Mouse (Mus musculus) fibroblast of lung, adult 2 months (primary cell): ENCODE measurements around the gene Cdc42ep2.
"Not testable (repeated sequence)": the region's sequence is repeated elsewhere in the genome, so short reads cannot be mapped to it uniquely, and the experiment has no call there.

ENCODE experiments used
- DNase-seq: peaks from one replicate; pipeline ENCODE4 v3.0.0-alpha.2; 2011; ENCODE audit warnings: low read depth

Gene Cdc42ep2

DNA sequence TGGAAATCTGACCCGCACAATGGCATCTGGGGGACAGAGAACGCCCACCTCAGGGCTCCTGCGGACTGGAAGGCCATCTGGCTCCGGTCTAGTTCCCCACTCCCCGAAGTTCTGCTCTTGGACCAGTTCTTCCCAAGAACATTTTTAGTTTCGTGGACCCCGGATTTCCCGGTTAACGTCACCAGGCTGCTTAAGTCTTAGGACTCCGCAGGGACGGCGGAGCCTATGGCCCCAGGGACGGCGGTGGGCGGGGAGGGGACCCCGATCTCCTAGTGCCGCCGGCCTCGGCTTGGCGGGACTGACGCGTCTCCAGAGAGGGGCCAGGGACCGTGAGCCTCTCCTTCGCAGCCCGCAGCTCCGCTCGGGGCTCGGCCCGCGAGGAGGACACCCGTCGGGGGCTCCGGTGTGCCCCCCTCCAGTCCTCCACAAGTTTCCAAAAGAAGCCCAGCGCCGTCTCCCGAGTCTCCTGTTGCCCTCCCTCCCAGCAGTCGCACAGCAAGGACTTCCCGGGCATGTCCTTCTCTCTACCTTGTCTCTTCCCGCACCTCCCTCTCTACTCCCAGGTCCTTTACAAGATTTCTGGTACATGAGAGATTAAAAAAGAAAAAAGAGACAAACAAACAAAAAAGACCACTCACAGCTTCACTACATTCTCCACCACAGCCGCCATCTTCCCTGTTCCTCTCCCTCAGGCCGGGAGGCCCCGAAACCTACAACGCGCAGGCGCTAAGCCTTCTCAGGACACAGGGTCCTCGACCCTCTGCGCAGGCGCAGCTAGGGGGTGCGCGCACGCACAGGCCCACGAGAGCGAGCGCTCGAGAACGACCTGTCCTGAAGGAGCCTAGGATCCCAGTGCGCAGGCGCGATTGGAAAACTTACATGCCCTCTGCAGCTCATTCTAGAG lies 12.3 kb downstream of the Cdc42ep2 start:
- DNase-seq = peak; percentile 98

DNA sequence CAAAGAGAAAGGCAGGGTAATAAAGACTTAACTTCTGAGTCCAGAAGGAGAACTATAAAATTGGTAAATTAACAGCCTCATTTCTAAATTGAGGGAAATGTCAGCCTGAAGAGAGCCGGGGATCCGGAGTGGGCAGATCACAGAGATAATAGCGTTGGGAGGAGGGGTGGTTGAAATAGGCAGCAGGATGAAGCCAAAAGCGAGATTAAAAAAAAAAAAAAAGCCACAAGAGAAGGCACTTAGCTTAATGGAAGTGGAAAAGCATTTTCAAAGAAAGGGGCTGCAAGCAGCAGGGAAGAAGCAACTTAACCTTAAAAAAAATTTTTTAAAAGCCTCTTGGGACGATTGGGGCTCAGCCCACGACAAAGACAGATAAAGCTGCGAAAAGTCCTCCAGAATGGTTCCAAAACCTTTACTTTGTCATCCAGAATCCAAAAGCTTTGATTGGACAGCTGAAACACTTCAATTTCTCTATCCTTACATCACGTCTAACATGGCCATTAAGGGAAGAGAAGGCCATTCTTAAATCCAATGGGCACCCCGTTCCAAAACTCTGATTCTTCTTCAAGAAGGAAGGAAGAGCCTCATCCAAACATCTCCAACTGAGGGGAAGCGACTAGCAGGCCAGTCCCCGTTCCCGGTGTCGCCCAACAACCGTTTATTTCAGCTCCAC lies 13.1 kb downstream of the Cdc42ep2 start:
- no peak for DNase-seq

DNA sequence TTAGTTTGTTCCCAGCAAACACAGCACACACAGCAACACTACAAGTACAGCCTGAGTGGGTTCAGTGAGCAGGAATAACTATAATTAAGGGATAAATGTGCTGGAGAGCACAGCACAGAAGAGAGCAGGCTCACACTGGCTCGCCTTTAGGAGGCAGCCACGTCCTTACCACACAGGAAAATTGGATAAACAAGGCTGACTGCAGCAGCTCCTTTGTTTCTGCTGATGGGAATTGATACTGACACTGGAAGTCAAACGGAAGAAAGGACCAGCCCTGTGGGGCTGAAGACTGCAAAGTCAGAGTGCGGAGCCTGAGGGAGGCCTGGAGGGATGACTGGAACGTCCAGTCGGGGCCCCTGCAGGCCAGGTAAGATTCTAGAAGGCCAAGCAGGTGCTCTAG lies 14.4 kb downstream of the Cdc42ep2 start:
- no peak for DNase-seq

DNA sequence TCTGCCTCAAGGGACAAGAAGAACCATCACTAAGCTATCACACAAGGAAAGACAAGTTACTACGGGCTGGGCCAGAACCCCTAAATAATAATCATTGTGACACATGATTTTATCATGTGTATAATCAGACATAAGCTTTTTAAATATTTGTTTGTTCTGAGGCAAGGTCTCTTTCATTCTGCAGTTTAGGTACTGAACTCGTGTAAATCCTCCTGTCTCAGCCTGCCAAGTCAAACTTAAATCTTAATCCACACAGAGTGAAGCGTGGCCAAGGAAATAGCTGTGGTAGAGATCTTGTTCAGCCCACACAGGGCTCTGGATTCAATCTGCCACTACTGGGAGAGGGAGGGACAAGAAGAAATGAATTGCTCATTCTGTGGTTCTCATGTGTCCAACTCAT lies 17.3 kb downstream of the Cdc42ep2 start:
- no peak for DNase-seq

DNA sequence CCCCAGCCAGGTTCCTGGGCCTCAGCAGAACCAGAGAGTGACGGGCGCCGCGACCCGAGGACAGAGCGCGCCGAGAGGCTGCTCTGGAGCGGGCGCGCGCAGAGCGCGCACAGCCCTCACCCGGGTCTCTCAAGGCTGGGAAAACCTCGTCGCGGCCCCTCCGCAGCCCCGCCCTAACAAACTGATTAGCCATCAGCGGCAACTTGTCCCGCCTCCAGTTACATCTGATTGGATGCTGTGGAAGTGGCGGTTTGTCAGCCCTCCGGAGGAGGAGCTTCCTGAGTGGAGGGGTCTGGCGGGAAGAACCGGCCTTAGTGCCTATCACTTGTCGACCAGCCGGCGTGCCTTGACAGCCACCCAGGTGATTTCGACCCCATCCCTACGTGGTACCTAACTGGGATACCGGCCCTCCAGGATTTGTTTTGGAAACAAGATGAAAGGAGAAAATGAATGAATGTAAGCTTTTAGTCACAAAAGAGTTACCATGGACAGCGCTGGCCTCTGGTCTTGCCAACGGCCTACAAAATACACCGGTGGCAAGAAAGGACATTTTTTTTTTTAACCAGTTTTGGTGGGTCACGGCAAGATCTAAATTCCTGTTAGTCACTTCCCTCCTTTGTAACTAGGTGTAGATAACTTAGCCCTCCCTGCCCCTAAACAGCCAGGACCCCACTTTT lies 30.5 kb downstream of the Cdc42ep2 start, which contains the start of gene Tigd3:
Gene Tigd3, minus strand, starts transcription at position 148 of the 677 bp plus-strand sequence.
- peak; percentile 75 for DNase-seq

DNA sequence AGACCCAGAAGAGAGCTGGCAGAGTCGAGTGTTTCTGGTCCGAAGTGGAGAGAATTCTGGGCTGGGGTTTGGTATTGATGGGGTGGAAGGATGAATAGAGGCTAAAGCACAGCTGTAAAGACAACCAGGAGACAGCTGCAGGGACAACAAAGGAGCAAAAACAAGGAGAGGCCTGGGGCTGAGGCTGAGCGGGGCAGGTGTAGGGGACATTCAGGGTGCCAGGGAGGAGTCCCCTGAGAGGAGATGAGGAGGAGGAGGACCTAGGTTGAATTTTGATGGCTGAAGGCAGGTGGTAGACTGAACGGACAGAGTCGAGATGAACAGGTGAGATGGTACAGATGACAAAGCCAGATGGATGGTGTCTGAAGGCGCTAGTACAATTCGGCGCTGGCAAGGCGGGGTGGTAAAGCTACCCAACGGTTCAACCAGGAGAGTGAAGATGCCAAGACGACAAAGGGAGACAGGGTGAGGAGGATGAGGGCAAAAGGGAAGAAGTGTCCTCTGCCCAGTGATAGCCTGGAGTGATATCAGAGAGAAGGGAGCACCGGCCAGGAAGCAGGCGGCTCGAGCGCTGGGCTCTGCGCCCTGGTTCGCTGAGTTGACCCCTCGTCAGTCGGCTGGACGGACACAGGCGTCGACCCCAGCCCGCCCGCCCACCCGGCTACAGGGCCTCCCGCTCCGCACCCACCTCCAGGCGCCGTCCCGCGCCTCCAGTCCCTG lies 31.2 kb downstream of the Cdc42ep2 start:
- DNase-seq = no peak

DNA sequence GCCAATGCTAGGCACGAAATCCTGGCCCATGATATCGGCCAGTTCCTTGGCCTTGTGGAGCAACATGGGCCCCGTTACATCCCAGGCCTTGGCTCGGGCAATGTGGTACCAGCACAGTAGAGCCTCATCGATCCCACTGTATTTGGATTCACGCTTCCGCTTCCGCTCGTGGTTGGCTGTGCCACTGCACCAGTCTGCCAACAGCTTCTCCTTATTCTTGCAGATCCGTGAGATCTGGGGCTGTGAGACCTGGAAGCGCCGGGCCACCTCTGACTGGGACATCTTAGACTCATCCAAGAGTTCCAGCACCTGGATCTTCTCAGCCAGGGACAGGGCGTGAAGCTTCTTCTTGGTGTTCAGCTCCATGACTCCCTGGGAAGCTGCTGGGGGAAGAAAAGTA lies 31.9 kb downstream of the Cdc42ep2 start:
- DNase-seq = no peak

DNA sequence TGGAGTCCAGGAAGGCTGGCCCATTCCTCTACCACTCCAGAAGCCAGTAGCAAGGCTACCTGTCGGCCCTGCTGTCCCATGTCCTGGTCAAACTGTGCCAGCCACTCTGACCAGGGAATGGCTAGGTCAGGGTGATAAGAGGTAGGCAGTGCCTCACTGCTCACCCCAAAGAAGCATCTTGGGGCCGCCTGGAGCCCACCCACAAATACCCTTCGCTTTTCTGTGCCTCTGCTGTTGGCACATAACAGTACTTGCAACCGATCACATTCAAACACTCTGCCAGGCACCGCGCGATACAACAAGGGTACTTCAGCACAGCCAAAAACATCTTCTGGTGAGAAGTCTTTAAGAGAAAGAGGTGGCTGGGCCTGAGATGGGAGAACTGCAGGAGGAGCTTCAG lies 32.4 kb downstream of the Cdc42ep2 start:
- DNase-seq = no peak

DNA sequence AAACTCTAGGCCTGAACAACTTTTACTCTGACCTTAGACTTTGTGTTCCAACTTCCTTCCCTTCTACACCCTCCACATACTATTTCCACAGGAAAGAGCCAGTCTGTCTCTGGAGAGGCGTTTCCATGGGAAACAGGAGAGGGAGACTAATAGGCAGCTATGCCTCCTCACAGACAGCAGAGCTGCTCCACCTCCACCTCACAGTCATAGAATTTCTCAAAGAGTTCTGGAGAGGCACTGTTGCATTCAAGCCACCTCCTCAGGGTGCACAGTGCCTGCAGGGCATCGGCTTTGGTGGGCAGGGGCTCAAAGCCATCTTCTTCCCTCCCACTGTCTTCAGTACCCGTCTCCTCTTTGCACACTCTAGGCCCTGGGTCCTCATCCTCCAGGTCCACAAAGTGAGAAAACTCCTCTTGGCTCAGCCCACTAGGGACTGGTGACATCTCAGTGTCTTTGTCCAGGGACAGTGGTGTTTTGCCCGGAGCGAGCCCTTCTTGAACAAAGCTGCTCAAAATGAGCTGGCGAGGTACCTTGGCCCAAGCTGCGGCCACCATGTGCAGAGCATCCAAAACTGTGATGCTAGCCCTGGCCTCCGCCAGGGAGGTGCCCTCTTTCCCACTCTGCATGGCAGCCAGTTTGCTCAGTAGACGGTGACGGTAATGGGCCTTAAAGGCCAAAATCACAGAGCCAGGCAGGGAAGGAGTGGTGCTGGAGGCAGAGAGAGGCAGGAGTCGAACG lies 32.9 kb downstream of the Cdc42ep2 start:
- no peak for DNase-seq

DNA sequence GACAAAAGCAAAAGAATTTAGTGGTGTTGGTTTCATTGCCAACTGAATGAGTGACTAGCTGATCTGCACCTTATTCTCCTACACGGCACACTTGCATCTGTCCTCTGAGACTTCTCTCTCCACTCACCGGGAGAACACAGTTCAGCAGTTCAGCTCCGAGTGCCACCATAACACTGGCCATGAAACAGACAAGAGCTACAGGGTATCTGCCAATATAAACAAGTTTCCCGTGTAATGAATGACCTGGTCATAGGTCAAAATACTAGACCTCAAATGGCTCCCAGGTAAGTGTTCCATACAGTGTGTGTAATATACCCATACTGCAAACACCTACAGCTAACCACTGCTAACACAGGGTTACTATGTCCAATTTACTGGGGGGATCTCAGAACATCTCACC lies 35.4 kb downstream of the Cdc42ep2 start:
- no peak for DNase-seq

DNA sequence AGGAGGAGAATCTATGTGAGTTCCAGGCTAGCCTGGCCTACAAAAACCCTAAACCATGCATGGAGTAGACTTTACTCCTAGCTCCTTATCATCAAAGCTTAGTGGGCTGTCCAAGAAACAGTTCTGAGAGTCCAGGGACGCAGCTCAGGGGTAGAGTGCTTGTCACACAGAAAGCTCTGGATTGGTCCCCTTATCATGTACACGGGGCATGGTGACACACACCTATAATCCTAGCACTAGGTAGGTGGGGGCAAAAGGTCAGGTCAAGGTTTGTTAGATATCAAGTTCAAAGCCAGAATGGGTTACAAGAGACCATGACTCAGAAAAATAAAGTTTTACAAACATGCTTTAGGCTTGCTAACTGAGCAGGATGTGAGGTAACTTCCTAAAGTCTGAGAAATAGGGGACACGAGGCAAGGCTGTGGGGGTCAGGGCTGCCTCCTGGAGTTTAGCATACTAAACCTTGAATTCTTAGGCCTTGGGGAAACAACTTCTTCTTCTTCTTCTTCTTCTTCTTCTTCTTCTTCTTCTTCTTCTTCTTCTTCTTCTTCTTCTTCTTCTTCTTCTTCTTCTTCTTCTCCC lies 37.3 kb downstream of the Cdc42ep2 start:
- no peak for DNase-seq

DNA sequence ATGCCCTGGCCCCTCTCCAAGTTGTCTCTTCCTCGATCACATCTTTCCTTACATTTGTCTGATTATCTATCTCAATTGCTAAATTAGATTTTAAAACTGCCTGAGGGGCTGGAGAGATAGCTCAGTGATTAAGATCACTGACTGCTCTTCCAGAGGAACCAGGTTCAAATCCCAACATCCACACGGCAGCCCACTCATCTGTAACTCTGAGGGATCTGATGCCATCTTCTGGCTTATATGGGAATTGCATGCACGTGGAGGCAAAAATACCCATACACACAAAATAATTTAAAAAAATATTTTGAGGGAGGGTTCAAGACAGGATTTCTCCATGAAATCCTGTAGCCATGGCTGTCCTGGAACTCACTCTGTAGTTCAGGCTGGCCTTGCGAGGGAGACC lies 38.8 kb downstream of the Cdc42ep2 start:
- no peak for DNase-seq

DNA sequence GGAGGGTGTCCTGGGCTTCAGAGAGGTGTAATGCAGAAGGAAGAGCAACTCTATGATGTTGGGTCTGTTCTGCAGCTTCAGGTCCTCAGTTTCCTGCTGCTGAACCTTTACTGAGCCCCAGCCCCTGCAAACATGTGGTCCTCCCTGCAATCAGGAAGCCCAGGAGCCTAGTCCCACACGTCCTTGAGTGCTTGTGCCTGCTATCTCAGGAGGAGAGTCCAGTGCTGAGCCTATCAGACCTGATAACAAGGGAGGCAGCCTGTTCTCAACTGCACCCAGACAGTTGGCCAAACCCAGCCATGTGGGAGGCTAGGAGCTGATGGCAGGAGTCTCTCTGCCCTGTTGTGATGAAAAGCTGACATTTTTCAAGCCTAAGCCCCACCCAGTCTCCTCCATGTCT lies 40.7 kb downstream of the Cdc42ep2 start:
- DNase-seq = no peak

DNA sequence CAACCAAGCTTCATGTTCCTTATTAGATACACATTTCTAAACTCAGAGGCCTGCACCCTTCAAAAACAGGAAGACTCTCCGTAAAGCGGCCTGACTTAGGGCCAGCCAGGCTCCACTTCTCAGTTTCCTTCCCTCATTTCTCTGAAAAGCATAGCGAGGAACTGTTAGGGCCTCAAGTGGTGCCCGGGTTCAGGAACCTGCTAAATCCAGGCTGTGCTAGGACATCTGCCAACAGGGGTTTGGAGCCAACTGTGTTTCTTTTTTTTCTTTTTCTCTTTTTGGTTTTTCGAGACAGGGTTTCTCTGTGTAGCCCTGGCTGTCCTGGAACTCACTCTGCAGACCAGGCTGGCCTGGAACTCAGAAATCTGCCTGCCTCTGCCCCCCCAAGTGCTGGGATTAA lies 42.5 kb downstream of the Cdc42ep2 start:
- not testable (repeated sequence) for DNase-seq

DNA sequence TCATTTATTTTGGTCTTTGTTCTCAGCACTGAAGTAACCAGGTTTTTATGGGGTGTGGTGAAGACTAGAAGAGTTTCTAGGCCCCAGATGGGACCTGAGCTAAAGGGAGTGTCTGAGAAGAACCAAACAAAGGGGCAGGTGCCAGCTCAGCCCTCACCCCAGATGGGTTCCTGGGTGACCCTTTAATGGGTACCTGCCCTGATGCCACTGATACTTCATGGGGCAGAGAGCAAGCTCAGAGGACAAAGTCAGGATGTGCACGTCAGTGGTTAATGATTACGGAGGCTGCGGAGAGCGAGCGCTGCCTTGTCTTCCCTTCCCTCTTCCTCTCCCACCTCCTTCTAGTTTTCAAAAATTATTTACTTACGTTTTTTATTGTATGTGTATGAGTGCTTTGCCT lies 43.5 kb downstream of the Cdc42ep2 start:
- DNase-seq = no peak

DNA sequence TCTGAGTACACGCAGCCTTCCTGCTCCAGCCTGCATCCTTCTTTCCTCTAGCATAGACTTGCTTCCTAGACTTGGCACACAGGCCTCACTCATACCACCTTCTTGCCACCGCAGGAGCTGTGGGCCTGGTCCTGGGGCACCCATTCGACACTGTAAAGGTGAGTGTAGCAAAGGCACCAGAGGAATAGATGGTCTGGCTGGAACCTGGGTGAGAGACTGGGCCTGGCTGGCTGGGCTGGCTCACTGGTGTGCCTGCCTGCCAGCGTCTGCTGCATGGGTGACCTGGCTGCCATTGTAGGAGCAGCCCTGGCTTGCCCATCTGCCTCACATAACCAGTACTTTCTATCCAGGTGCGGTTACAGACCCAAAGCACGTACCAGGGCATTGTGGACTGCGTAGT lies 44.9 kb downstream of the Cdc42ep2 start:
- DNase-seq = no peak

DNA sequence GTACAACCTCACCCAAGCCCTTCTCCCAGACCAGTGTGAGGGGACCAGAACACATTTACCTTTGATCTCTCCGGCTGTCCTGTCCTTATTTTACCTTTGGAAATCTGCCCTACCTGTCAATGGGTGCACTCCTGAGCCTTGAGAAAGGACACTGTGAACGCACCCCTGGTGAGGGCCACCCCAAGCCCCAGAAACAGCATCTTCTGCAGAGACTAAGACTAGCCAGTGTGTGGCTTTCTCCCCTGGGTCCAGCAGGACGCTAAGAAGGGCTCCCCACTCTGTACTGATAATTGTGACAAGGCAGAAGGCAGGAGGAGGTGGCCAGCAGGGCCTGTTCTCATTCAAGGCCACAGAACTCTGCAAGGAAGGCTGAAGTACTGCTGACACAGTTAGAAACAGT lies 45.7 kb downstream of the Cdc42ep2 start:
- DNase-seq = no peak

DNA sequence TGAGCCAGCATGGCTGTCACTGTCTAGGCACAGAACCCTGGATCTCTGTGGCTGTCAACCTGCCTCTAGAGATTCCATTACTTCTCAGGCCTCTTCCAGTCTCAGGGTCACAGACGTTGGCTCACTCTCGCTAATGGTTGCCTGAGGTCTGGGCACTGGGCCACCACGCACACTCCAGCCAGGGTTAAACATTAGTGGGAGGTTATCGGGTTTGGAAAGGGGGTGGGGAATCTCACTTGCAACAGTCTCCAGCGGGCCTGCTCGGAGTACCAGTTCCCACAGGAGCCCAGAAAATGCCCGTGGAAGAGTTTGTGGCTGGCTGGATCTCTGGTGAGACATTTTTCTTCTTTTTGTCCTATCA lies 46.3 kb downstream of the Cdc42ep2 start:
- DNase-seq = peak; percentile 71

DNA sequence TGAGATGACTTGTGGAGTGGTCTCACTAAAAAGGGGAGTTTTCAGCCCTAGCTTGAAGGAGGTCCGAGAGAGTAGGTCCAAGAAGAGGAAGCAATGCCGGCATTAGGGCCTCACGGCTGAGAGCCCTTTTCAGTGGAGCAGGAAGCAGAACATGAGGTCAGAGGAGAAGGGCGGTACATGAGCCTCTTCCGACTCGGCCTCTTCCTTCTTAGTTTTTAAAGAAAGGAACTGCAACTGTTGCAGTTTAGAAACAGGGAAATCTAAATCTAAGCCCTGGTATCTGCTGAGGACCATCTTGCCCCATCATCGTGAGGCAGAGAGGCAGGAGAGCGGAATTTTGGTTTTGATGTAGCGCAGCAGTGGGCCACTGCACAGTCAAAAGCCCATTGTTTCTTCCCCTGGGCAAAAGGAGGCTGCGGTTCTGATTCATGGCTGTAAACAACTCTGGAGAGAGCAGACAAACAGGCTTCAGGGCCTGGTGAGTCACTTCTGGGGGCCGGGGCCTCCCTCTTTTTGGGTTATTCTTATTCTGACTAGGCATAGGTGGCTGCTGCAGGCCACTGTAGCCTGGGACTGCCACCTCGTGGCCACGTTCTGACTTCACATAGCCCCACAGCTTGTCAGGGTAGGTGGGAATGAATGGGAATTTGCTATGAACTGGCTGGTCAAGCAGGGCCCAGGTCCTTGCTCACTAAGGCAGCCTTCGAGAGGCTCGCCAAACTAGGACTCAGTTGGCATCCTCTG lies 46.8 kb downstream of the Cdc42ep2 start, which contains the start of gene Slc25a45:
Gene Slc25a45, plus strand, starts transcription at position 191 of the 744 bp plus-strand sequence.
- peak; percentile 94 for DNase-seq

DNA sequence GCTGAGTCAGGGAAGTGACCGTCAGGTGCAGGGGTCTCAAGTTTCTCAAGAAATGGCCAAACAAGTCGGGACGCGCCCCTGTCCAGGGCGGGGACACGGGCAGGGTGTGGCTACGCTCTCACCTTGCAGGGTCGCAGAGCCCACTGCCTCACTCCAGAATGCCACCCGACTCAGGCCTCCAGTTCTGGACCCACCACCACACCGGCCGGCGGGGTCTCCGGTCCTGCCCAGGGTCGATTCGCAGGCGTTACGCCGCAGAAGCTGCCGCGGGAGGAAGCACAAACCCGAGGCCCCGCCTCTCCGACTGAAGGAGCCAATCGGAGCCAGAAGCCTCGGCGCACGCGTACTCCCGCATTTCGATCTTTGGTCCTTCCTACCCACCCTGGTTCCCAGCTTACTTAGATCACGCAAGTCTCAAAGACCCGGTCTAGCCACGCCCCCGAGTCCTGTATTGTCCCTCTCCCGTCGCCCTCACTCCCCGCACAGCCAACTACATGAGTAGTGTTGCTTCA lies 49.6 kb downstream of the Cdc42ep2 start, which contains the start of gene Frmd8:
Gene Frmd8, minus strand, starts transcription at position 306 of the 512 bp plus-strand sequence.
- DNase-seq = peak; percentile 95
